Mouse (Mus musculus) left cerebral cortex, postnatal 10 days (tissue): ENCODE results near the gene Olfr1491. TPM values are rescaled to one million over a fixed set of nuclear protein-coding genes. Genes with fewer than 3 reads are reported as not detected.

Experiments
- DNase-seq, 2 experiments: peaks; one replicate each; pipeline ENCODE4 v3.0.0; 2021 to 2022; ENCODE audit warnings: low spot score in 2 of 2, mixed read lengths in 1 of 2; ENCODE audit errors: extremely low spot score in 1 of 2
- intact Hi-C: fragments of 180-260 bp; cut with DNase I; formaldehyde crosslinking; loops from one replicate; pipeline ENCODE4 v1.15.1; 2025
- total RNA-seq, 2 experiments: library from RNA; stranded (reverse); gene quantifications; 2 replicates each; pipeline ENCODE4 v1.2.3; 2021

Olfr1491 gene
- not detected for total RNA-seq

GRCm38 (mm10) chr19:13696968-13697367 lies at the start of gene Olfr1491:
TSS of gene Olfr1491 (plus strand) at chr19:13697268.
- DNase-seq, result no peak
- intact Hi-C loops, result no loop called here

GRCm38 (mm10) chr19:13650791-13651190 lies 46.3 kb upstream of the Olfr1491 start, which contains the start of gene Olfr1490:
TSS of gene Olfr1490 (plus strand) at chr19:13651091.
- no peak for DNase-seq
- intact Hi-C loops, result no loop called here

GRCm38 (mm10) chr19:13722978-13723377 lies 25.9 kb downstream of the Olfr1491 start, which contains the start of gene Olfr1493-ps1:
TSS of gene Olfr1493-ps1 (plus strand) at chr19:13723278.
- no peak for DNase-seq
- intact Hi-C loops, result no loop called here

- intact Hi-C loops, result no loop called here
- DNase-seq, result no peak
These were observed 42.4 kb downstream of the Olfr1491 start, which contains the start of gene Olfr1494 for GRCm38 (mm10) chr19:13739428-13739827. TSS of gene Olfr1494 (plus strand) at chr19:13739728.

GRCm38 (mm10) chr19:13749366-13749765 lies 52.3 kb downstream of the Olfr1491 start:
- intact Hi-C loops, result no loop called here
- DNase-seq, result no peak

Other genes starting within 250 kb of the Olfr1491 start
- gene Olfr1472, start 241.2 kb upstream of the Olfr1491 start, total RNA-seq, result not detected
- not detected for gene Olfr1474, start 227.7 kb upstream of the Olfr1491 start, total RNA-seq
- not detected for gene Olfr1475, start 217.1 kb upstream of the Olfr1491 start, total RNA-seq
- gene Olfr1477, start 196.7 kb upstream of the Olfr1491 start, total RNA-seq, result not detected
- not detected for gene Olfr1480, start 169.4 kb upstream of the Olfr1491 start, total RNA-seq
- not detected for gene Olfr1484, start 113.8 kb upstream of the Olfr1491 start, total RNA-seq
- gene Olfr1487, start 79.9 kb upstream of the Olfr1491 start, total RNA-seq, result not detected
- gene Olfr1489, start 65.6 kb upstream of the Olfr1491 start, total RNA-seq, result not detected
- not detected for gene Olfr1490, start 46.2 kb upstream of the Olfr1491 start, total RNA-seq
- not detected for gene Olfr1493-ps1, start 26.0 kb downstream of the Olfr1491 start, total RNA-seq
- not detected for gene Olfr1494, start 42.5 kb downstream of the Olfr1491 start, total RNA-seq
- not detected for gene Olfr1495, start 67.3 kb downstream of the Olfr1491 start, total RNA-seq
- not detected for gene Olfr1496, start 80.6 kb downstream of the Olfr1491 start, total RNA-seq
- gene Olfr1497, start 100.9 kb downstream of the Olfr1491 start, total RNA-seq, result not detected
- not detected for gene Olfr1499, start 122.2 kb downstream of the Olfr1491 start, total RNA-seq
- not detected for gene Olfr1500, start 133.2 kb downstream of the Olfr1491 start, total RNA-seq
- gene Olfr1501, start 153.4 kb downstream of the Olfr1491 start, total RNA-seq, result not detected
- gene Olfr1502, start 164.5 kb downstream of the Olfr1491 start, total RNA-seq, result not detected
- not detected for gene Olfr1504, start 200.7 kb downstream of the Olfr1491 start, total RNA-seq
- gene Olfr1505, start 216.3 kb downstream of the Olfr1491 start, total RNA-seq, result not detected